Mouse (Mus musculus) ES-CJ7 (cell line): ENCODE data around the gene Psmg3.

Experiments used
- DNase-seq: peaks from one replicate; pipeline ENCODE4 v3.0.0; 2011; ENCODE audit warnings: low read depth, low spot score

Gene Psmg3

DNA sequence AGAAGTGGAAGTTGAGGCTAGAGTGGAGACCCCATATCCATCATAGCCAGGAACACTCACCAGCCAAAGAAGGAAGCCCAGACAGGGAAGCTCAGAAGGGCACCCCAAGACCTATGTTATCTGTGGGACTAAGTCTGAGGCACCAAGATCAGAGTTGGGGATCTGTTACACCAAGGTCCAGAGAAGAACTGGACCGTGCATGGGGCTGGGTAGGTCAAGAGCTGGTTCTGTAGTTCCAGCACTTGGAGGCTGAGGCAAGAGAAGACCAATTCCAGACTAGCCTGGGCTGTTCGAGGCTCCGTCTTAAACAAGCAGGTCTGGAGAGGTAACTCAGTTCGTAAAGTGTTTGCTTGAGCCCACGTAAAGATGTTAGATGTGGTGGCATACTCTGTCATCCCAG lies 32.5 kb downstream of the Psmg3 start:
- DNase-seq, result no peak

DNA sequence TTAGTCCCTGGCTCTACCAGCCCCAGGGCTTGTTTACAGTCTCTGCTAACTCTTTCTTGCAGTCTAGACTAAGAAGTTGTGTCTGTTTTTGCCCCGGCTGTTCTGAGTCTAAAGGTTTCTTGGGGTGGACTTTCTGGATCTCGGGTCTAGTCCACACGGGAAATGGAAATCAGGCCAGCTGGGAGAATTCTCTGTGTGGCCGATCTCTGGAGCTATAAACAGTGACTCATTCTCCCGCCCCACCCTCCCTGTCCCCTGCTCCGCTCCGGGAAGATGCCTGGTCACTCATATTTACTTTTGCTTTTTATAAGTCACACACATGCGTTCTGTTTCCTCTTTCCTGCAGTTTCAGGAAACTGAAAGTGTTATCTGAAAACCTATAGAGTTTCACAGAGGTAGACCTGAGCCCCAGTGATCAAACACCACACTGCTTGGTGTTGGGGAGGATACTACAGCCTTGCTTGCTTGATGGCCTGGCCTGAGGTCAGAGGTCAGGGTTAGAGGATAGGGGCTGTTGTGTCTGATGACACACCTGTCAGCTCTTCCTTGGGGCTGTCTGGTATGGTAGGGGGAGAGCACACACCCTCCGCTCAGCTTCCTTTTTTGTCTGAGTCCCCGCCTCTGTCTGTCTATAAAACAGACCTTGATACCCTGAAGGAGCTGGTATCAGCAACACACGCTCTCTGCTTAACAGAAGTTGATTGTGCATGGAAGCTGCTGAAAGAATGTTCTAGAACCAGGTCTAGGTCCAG lies 33.2 kb downstream of the Psmg3 start:
- DNase-seq, result no peak

DNA sequence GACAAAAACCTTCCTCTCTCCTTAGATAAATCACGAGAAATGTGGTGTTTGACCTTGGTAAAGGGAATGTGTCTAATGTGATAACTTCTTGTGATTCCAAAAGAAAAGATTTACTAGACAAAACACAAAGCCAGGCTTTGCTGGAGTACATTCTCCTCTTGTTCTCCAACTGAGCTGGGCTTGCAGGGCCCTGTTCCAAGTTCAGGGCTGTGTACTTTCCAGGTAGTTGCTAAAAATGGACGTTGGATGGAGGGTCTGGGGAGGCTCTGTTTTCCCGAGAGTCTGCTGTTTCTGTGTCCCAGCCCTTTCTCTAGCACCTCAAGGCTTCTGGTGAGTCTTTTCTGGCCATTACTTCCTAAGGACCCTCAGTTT lies 33.7 kb downstream of the Psmg3 start:
- no peak for DNase-seq

DNA sequence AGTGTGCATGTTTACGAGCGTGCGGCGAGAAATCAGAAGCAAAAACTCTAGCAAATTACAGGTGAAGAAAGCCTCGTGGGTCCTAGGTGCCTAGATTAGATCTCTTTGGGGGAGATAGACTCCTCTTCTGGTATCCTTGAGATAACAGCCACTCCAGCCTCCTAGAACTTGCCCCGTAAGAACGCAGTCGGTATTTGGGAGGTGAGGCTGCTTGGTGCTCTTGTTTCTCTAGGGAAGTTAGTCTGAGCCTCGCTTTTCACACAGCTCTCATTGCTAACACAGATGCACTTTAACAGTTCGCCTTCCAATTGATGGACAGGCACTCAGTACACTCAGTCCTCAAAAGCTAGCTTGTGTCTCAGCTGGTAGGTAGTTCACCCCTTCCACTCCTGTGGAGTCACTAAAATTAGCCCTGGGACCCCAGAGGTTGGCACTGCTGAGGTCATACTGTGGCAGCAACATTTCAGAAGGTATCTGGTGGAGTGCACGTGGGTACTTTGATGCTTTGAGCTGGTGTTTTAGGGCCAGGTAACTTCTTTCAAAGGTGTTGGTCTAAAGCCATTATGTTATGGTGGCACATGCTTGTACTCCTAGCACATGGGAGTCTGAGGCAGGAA lies 34.4 kb downstream of the Psmg3 start:
- no peak for DNase-seq

DNA sequence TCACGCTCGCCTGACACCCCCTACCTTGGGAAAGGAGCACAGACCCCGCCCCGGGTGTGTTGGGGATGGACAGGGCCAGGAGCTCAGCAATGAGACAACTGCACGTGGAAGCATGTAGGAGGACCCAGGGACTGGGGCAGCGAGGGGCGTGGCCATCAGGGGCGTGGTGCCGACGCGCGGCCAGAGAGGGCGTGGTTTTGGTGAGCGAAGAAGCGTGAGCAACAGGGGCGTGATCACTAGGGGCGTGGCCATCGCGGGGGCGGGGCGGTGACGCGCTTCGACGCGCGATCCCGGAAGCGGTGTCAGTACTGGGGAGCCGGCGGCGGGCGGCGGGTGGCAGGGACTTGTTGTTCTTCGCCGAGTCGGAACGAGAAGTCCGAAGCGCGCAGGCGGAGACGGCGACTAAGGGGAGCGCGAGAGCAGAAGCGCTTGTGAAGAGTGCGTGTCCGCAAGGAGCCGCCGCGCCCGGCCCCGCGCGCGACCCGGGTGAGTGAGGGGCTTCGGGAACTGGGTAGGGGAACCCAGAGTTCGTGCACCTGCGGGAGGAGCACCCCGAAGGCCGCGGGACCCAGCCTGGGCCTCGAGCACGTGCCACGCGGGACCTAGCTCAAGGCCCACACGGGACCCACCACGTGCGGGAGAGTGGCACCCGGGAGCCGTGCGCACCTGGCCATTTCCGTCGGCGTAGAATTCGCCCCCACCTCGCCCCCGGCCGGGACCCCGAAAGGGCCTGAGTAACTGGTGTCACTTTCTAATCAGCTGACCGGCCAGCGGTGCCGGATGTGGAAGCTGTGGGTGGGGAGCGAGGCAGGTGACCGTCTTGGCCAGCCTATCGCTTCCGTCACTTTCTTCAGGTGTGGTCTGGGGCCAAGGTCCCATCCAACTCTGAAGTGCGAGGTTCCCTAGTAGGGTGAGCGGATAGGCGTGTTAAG lies 35.2 kb downstream of the Psmg3 start, which contains the start of gene Mafk:
Gene Mafk (plus strand): TSS at position 287 of the 932 bp plus-strand sequence.
- DNase-seq, result peak; percentile 94

DNA sequence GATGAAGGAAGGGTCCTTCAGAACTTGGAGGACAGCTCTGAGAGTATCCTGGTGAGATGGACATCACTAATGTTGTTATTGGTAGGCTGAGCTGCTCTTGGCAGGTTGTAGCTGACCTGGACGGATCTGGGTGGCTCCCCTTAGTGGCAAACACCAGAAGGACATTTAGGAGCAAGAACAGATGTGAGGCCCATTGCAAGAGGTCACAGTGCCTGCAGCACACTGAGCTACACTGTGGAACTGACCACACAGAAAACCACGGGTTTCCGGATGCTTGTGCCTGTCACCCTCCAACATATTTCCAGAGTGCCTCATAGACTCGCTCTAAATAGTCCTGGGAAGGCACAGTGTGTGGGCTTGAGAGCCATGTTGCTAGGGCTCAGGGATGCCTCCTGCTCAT lies 37.2 kb downstream of the Psmg3 start:
- no peak for DNase-seq

DNA sequence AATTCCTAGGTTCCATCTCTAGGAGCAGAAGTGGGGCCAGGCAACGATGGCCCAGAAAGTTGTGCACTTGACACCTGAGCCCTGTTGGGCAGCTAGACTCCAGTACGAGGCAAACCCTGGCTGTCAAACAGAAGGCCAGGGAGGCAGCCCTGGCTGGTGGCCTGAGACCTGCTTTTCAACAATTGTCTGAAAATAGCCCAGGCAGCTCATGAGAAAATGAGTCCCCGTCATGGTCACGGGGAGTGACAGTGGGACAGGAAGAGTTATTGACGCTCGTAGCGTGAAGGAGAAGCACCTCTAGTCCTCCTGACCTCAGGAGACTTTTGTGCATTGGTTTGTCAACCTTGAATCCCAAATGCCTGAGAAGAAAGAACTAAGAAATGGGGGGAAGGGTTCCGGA lies 45.3 kb downstream of the Psmg3 start:
- no peak for DNase-seq

DNA sequence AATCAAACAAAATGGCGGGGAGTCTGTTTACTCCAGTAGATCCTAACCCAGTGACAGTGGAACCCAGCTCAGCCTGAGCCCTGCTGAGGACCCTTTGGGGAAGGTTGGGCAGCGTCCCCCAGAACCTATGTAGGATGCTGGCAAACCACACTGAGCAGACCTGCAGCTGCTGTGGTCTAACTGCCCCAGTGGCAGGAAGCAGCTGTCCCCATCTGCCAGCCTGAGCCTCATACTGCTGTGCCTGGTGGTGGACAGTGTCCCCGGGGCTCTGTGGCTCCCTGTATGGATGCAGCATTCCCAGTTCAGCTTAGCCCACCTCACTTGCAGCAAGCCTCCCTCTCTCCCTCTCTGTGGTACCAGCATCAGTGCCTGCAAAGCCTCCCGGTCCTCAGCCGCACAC lies 49.7 kb downstream of the Psmg3 start:
- DNase-seq, result no peak

DNA sequence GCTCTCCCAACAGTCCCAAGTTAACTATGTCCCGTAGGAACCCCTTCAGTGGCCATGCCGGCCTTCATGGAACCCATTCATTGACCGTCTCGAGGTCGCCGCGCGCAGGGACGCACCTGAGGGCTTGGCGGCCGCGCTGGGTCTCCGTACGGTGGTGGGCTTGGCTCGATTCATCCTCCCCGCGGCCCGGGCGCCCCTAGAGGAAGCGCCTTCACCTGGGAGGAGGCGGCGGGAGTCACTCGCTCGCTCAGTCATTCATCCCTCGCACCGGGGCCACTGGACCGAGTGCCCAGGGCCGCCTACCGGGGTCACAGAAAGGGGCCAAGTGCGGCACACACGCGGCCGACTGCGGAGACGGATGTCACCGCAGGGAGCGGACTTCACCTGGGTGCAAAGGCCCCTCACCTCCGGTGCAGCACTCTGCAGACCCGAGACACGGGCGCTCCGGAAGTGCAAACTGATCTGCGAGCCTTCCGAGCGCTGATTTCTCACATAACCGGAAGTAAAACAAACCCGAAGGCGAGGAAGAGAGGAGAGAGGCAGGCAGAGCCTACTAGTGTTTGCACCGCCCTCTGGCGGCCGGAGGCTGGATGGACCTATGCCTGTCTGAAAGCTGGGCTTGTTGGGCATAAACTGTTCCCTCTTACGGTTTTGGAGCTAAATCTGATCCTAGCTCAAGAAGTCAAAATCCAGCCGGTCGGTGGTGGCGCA lies 51.3 kb downstream of the Psmg3 start, which contains the start of gene Ints1:
Gene Ints1 (minus strand): TSS at position 459 of the 711 bp plus-strand sequence.
- DNase-seq, result peak; percentile 97
